Mouse (Mus musculus) C2C12 (cell line): ENCODE data around the gene Ranbp3. TPM values are rescaled to one million over a fixed set of nuclear protein-coding genes. Genes with fewer than 3 reads are reported as not detected.
A peak's percentile ranks its signal among the peaks of the same experiment; 100 is the strongest.

Source experiments
- H3K27me3 ChIP-seq: one replicate; pipeline ENCODE4 v1.6.1; 2011; ENCODE audit not compliant: control insufficient read depth, insufficient read depth, insufficient read length
- H3K36me3 ChIP-seq: one replicate; pipeline ENCODE4 v1.6.1; 2011; ENCODE audit not compliant: control insufficient read depth, insufficient read depth
- H3K4me3 ChIP-seq: one replicate; pipeline ENCODE4 v1.5.1; 2011; ENCODE audit warnings: mild to moderate bottlenecking, control low read depth; ENCODE audit not compliant: poor library complexity, insufficient read depth, severe bottlenecking
- H3K79me2 ChIP-seq: one replicate; pipeline ENCODE4 v1.6.1; 2011; ENCODE audit not compliant: control insufficient read depth, insufficient read depth
- H3K79me3 ChIP-seq: one replicate; pipeline ENCODE4 v1.6.1; 2011; ENCODE audit warnings: low read depth, control low read depth
- H3ac ChIP-seq: one replicate; pipeline ENCODE3; 2011; ENCODE audit warnings: low read depth; ENCODE audit not compliant: control insufficient read depth, insufficient read length
- CEBPB ChIP-seq: IDR thresholded peaks from one replicate; pipeline ENCODE4 v1.6.1; 2011; ENCODE audit warnings: low read depth, mild to moderate bottlenecking, control low read depth, moderate library complexity
- CTCF ChIP-seq: IDR thresholded peaks from one replicate; pipeline ENCODE4 v1.5.1; 2011; ENCODE audit not compliant: control insufficient read depth, insufficient read depth, insufficient read length
- FOSL1 ChIP-seq: IDR thresholded peaks from one replicate; pipeline ENCODE4 v1.8.0; 2011; ENCODE audit warnings: mild to moderate bottlenecking, low read length; ENCODE audit not compliant: poor library complexity, insufficient read depth, severe bottlenecking
- MAX ChIP-seq: IDR thresholded peaks from one replicate; pipeline ENCODE4 v1.6.1; 2011; ENCODE audit warnings: mild to moderate bottlenecking, control low read depth
- MYOD1 ChIP-seq: IDR thresholded peaks from one replicate; pipeline ENCODE4 v1.6.1; 2011; ENCODE audit warnings: low read depth; ENCODE audit not compliant: control insufficient read depth, insufficient read length
- MYOG ChIP-seq: IDR thresholded peaks from one replicate; pipeline ENCODE4 v1.6.1; 2011; ENCODE audit not compliant: control insufficient read depth, insufficient read length; ENCODE audit errors: extremely low read depth
- USF1 ChIP-seq: IDR thresholded peaks from one replicate; pipeline ENCODE4 v1.6.1; 2011; ENCODE audit warnings: low read depth, mild to moderate bottlenecking, control low read depth, moderate library complexity
- polyA plus RNA-seq: library from polyadenylated mRNA; unstranded; fragments of >200 nt; fragmentation: generic; extraction: Trizol; gene quantifications from one replicate; pipeline ENCODE4 v1.2.1, GENCODE M21; 2012; ENCODE audit warnings: missing spikeins

Gene Ranbp3
- polyA plus RNA-seq, 1 experiment, result 107 TPM

DNA sequence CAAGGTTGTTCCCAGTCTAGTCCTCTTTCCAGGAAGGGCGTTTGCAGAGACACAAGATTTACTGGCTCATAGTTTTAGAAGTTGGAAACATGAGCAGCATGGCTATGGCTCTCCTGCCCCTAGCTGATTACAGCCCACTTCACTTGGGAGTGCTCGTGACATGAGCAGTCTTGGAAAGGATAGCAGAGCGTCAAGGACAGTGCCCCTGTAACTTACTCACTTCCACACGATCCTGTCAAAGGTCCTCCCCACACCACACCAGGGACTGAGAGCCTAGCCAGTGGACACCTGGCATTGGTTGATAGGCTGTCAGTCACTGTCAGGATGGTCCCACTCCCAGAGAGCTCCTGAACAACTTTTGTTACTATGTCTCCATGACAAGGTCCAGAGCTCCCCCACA, 29.9 kb downstream of the Ranbp3 start:
- Histone ChIP-seq H3K36me3 (peaks cover 93% of the 10 kb centered on the region), H3K27me3 (no peaks in the 10 kb centered on the region), H3ac (no peak overlapping the region), H3K79me2 (no peaks in the 10 kb centered on the region), H3K4me3 (no peak overlapping the region), H3K79me3 (no peaks in the 10 kb centered on the region)
- TF ChIP-seq MYOG (no peak), FOSL1 (no peak), MYOD1 (no peak), USF1 (no peak), MAX (no peak), CEBPB (no peak), CTCF (no peak)

DNA sequence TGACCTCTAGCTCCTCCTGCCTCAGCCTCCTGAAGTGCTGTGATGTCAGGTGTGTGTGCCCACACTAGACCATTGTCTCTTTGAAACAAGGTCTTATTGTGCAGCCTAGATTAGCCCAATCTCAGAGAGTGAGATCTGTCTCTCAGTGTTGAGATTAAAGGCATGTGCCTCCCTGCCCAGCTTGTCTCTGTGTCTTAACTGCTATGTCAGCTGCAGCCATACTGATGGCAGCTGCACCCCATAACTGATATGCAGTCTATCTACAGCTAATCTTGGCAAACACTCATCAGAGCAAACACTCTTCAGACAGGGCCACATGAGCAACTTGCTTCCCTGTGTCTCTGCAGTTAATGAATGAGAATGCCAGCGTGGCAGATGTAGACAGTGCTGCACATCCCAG, 33.4 kb downstream of the Ranbp3 start:
- Histone ChIP-seq H3K27me3 (no peaks in the 10 kb centered on the region), H3K36me3 (peaks cover 92% of the 10 kb centered on the region), H3K4me3 (no peak overlapping the region), H3K79me3 (no peaks in the 10 kb centered on the region), H3ac (no peak overlapping the region), H3K79me2 (no peaks in the 10 kb centered on the region)
- TF ChIP-seq MYOD1 (no peak), FOSL1 (no peak), MYOG (no peak), MAX (no peak), CEBPB (no peak), USF1 (no peak), CTCF (no peak)

DNA sequence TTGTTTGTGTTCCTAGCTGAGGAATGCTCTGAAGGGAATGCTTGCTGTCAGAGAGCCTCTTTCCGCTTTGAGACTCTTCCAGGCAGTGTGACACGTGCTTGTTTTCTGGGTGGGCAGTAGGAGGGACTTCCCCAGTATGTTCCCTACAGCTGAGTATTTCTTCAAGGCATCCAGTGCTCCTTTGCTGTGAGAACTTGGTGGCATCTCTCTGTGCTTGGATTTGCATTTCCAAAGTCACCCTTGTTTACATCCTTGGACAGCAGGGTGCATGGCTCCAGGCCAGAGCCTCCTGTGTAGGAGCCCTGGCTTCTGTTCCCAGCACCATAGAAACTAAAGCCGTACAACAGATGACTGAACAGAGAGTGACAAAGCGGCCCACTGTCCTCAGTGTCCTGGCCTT, 35.6 kb downstream of the Ranbp3 start:
- Histone ChIP-seq H3K79me3 (no peaks in the 10 kb centered on the region), H3ac (no peak overlapping the region), H3K79me2 (no peaks in the 10 kb centered on the region), H3K27me3 (no peaks in the 10 kb centered on the region), H3K36me3 (peaks cover 79% of the 10 kb centered on the region), H3K4me3 (no peak overlapping the region)
- no peak for TF ChIP-seq MAX
- no peak for TF ChIP-seq USF1
- no peak for TF ChIP-seq MYOG
- no peak for TF ChIP-seq MYOD1
- TF ChIP-seq CTCF, result no peak
- TF ChIP-seq FOSL1, result no peak
- TF ChIP-seq CEBPB, result no peak

DNA sequence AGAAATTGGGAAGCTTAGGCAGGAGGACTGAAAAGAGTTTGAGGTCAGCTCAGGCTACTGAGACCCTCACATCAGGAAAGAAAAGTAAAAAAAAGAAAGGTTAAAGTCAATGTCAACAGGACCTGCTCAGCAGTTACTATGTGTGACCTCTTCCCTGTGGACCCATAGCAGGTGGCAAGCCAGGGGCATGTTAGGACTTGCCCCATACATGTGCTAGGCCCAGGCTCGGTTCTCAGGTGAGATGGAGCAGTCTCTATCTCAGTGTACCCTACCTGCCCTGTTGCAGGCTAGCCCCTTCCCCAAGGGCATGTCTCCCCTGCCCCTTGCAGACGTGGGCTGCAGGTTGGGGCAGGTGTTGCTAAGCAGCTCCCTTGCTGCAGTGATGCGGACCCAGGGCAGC, 36.6 kb downstream of the Ranbp3 start:
- Histone ChIP-seq H3K4me3 (no peak overlapping the region), H3K27me3 (no peaks in the 10 kb centered on the region), H3K79me2 (no peaks in the 10 kb centered on the region), H3K36me3 (peaks cover 70% of the 10 kb centered on the region), H3ac (no peak overlapping the region), H3K79me3 (no peaks in the 10 kb centered on the region)
- TF ChIP-seq FOSL1, result no peak
- no peak for TF ChIP-seq USF1
- TF ChIP-seq MYOG, result no peak
- no peak for TF ChIP-seq CTCF
- TF ChIP-seq MYOD1, result no peak
- TF ChIP-seq CEBPB, result no peak
- no peak for TF ChIP-seq MAX

DNA sequence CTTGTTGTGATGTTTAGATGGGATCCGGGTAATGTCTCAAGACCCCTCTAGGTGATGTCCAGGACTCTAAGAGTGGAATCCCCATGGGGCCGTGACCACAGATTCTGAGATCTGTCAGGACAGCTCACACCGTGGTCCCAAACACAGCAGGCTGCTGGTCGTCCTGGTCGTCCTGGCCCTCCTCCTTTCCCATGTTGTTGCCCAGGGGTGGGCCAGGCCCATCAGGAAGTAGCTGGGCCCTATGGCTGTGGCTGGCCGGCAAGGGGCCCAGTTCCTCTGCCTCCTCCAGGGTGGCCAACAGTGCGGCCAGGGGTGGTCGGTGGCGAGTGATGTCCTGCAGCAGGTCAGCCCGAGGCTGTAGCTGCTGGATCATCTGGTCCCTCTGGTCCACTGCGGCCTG, 42.3 kb downstream of the Ranbp3 start:
- H3K36me3 ChIP-seq, result peaks cover 17% of the 10 kb centered on the region
- no peak for TF ChIP-seq MYOG
- no peak for TF ChIP-seq FOSL1
- TF ChIP-seq MAX, result no peak
- no peak for TF ChIP-seq CEBPB
- TF ChIP-seq MYOD1, result no peak
- no peak for TF ChIP-seq CTCF
- no peak for TF ChIP-seq USF1
- H3ac ChIP-seq, result peak overlapping the region; percentile 18
- peaks cover 15% of the 10 kb centered on the region for H3K79me3 ChIP-seq
- peaks cover 27% of the 10 kb centered on the region for H3K79me2 ChIP-seq
- no peaks in the 10 kb centered on the region for H3K27me3 ChIP-seq
- H3K4me3 ChIP-seq, result no peak overlapping the region

DNA sequence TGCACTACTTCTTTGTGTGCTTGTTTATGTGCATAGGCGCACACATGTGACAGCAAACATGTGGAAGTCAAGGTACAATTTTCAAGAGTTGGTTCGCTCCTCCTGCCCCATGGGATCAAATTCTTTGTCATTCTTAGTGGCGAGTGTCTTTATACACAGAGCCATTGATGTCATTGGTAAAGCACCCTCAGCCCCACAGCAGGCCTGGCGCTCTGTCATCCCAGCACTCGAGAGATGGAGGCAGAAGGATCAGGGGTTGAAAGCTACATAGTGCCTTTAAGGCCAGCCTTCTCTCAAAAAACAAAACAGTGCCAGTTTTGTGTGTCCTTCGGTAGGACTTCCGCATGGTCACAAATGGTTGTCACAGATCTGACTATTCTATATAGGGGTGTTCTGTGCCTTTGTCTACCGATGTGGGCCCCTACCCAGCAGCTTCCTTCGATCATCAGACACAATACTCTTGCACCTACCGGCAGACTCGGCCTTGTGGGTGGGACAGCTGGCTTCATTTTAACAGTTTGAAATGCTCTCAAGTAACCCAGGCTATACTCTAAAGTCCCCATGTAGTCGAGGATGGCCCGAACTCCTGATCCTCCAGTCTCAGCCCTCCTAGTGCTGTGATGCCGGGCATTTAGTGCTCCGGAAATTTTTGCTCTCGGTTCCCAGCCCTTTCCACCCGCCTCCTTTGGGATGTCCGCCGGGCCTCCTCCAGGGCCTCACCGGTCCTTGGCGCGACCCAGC, 43.0 kb downstream of the Ranbp3 start:
- H3K79me3 ChIP-seq, result peaks cover 17% of the 10 kb centered on the region

More for the DNA sequence above, 43.0 kb downstream of the Ranbp3 start:
- peaks cover 11% of the 10 kb centered on the region for H3K36me3 ChIP-seq
- H3ac ChIP-seq, result peak overlapping the region; percentile 98
- H3K27me3 ChIP-seq, result no peaks in the 10 kb centered on the region
- TF ChIP-seq MAX (no peak), FOSL1 (no peak), MYOG (no peak), CEBPB (no peak), USF1 (no peak), CTCF (no peak)
- peak overlapping the region; percentile 79 for H3K4me3 ChIP-seq
- peaks cover 34% of the 10 kb centered on the region for H3K79me2 ChIP-seq
